Mouse (Mus musculus) embryonic fibroblast, embryonic 13.5 days (primary cell): ENCODE data around the gene Il17d.

Experiments used
- CTCF ChIP-seq: IDR thresholded peaks from 2 replicates; pipeline ENCODE4 v1.5.1; 2011; ENCODE audit warnings: mild to moderate bottlenecking, control low read depth, low read length, moderate library complexity, borderline replicate concordance; ENCODE audit not compliant: insufficient read depth
- POLR2A ChIP-seq: IDR thresholded peaks from 2 replicates; pipeline ENCODE4 v1.6.1; 2011; ENCODE audit warnings: low read depth, mild to moderate bottlenecking, control low read depth, low read length, moderate library complexity

DNA sequence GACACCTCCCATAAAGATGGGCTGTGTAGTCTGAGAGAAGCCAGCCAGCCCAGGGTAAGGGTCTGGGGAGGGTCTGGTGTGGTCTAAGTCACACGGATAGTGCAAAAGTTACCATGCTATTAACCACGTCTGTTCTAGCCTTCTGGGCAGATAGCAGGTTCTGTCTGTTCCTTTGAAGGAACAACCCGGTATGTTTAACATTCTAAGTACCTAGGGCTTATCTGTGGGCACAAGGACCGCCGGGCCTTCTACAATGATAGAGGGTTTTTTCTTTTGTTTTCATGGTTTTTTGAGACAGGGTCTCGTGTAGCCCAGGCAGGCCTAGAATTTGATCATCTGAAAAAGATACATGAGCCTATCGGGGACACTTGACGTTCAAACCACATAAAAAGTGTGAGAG, 21.6 kb downstream of the Il17d start:
- TF ChIP-seq POLR2A = no peak
- TF ChIP-seq CTCF = no peak
